Mouse (Mus musculus) ES-E14 (cell line): ENCODE data around the gene Rpl18a. TPM values are rescaled to one million over a fixed set of nuclear protein-coding genes. Genes with fewer than 3 reads are reported as not detected.

ENCODE experiments used
- DNase-seq: peaks from one replicate; pipeline ENCODE4 v3.0.0-alpha.2; 2013; ENCODE audit warnings: low read depth, low spot score
- H3K27ac ChIP-seq: 2 replicates; pipeline ENCODE4 v1.5.1; 2012; ENCODE audit warnings: low read depth, mild to moderate bottlenecking, low read length, moderate library complexity, mixed read lengths; ENCODE audit not compliant: poor library complexity, insufficient read depth, severe bottlenecking
- H3K36me3 ChIP-seq: 2 replicates; pipeline ENCODE4 v1.6.1; 2012; ENCODE audit warnings: mild to moderate bottlenecking, low read length, moderate library complexity, mixed read lengths; ENCODE audit not compliant: control insufficient read depth, poor library complexity, insufficient read depth, severe bottlenecking
- H3K4me1 ChIP-seq, 2 experiments: fragments of 150-350 bp in 1 of 2; sonication (generic) in 1 of 2; 2 replicates each; pipeline ENCODE4 v1.6.1; 2012; ENCODE audit warnings: low read length in 2 of 2, mild to moderate bottlenecking in 1 of 2, mixed read lengths in 1 of 2; ENCODE audit not compliant: control insufficient read depth in 2 of 2, insufficient read depth in 2 of 2, poor library complexity in 1 of 2
- H3K4me3 ChIP-seq, 2 experiments: fragments of 150-350 bp in 1 of 2; sonication (generic) in 1 of 2; 2 replicates each; pipeline ENCODE4 v1.5.1; 2012; ENCODE audit warnings: low read length in 2 of 2, low read depth in 1 of 2, mild to moderate bottlenecking in 1 of 2, mixed read lengths in 1 of 2; ENCODE audit not compliant: insufficient read depth in 1 of 2, poor library complexity in 1 of 2, severe bottlenecking in 1 of 2
- H3K9ac ChIP-seq: 2 replicates; pipeline ENCODE4 v1.6.1; 2012; ENCODE audit warnings: low read depth, mild to moderate bottlenecking, low read length, mixed read lengths; ENCODE audit not compliant: poor library complexity, insufficient read depth, severe bottlenecking
- H3K9me3 ChIP-seq: fragments of 150-350 bp; sonication (generic); 2 replicates; pipeline ENCODE4 v1.6.1; 2012; ENCODE audit warnings: low read depth, mild to moderate bottlenecking, low read length; ENCODE audit not compliant: control insufficient read depth, insufficient read depth
- CHD2 ChIP-seq: IDR thresholded peaks from 2 replicates; pipeline ENCODE4 v1.6.1; 2014; ENCODE audit warnings: mild to moderate bottlenecking, low read depth, low read length, inconsistent platforms
- HCFC1 ChIP-seq: IDR thresholded peaks from 2 replicates; pipeline ENCODE4 v1.6.1; 2012; ENCODE audit warnings: low read length, inconsistent platforms, borderline replicate concordance; ENCODE audit not compliant: insufficient read depth
- MAFK ChIP-seq: IDR thresholded peaks from 2 replicates; pipeline ENCODE4 v1.6.1; 2014; ENCODE audit warnings: mild to moderate bottlenecking, low read depth, low read length, inconsistent platforms; ENCODE audit not compliant: insufficient read depth
- ZC3H11A ChIP-seq: IDR thresholded peaks from 2 replicates; pipeline ENCODE4 v1.6.1; 2012; ENCODE audit warnings: low read depth, mild to moderate bottlenecking, inconsistent platforms, low read length, borderline replicate concordance
- ZNF384 ChIP-seq: IDR thresholded peaks from 2 replicates; pipeline ENCODE4 v1.6.1; 2012; ENCODE audit warnings: low read depth, low read length, inconsistent platforms
- in situ Hi-C, 2 experiments: fragments of 600-800 bp; cut with MboI; formaldehyde crosslinking; loops; one replicate each; pipeline ENCODE4 v1.15.1; 2025; ENCODE audit warnings: low sequenced_read_pairs in 2 of 2, inconsistent platforms in 1 of 2; ENCODE audit not compliant: unreplicated experiment in 2 of 2
- total RNA-seq: library from RNA; depleted of rRNA; stranded (reverse); fragments of 300-350 nt; gene quantifications from 2 replicates; pipeline ENCODE4 v1.2.3, GENCODE M21; 2012

Gene Rpl18a
- total RNA-seq, 1 experiment = 2,806 TPM

- H3K27ac ChIP-seq = no peak overlapping the region
- peaks cover 7% of the 10 kb centered on the region; the same call in 1 of the 2 replicates for H3K36me3 ChIP-seq
- peaks cover 2 to 31% of the 10 kb centered on the region in 2 experiments for H3K4me1 ChIP-seq
- TF ChIP-seq HCFC1 = no peak
- no peak for TF ChIP-seq CHD2
- no peak for TF ChIP-seq ZC3H11A
- TF ChIP-seq ZNF384 = no peak
- no peak for TF ChIP-seq MAFK
- DNase-seq = no peak
- H3K9ac ChIP-seq = 0 out of 2 replicates have a peak overlapping the region, but pooled peaks have one; percentile 5
- no peaks in the 10 kb centered on the region for H3K9me3 ChIP-seq
- H3K4me3 ChIP-seq = peak overlapping the region; percentile 11 to 66; a peak in 3 of 4 replicates
- in situ Hi-C loops = no loop called here
Observed at GRCm38 (mm10) chr8:70863956-70864711, 33.1 kb downstream of the Rpl18a start.

GRCm38 (mm10) chr8:70862824-70863641 is 34.2 kb downstream of the Rpl18a start, which contains the start of gene Kcnn1:
Kcnn1 (minus strand) TSS chr8:70863258.
- in situ Hi-C loops = no loop called here
- H3K4me3 ChIP-seq = peak within 1 kb of the TSS; percentile 60 to 66
- H3K27ac ChIP-seq = no peak within 1 kb of the TSS
- H3K36me3 ChIP-seq = peaks cover 5% of the 10 kb centered on the region; the same call in 1 of the 2 replicates
- DNase-seq = no peak
- H3K4me1 ChIP-seq = peaks cover 2 to 28% of the 10 kb centered on the region in 2 experiments
- H3K9ac ChIP-seq = peak within 1 kb of the TSS; percentile 12; the same call in 1 of the 2 replicates
- H3K9me3 ChIP-seq = no peaks in the 10 kb centered on the region
- TF ChIP-seq ZNF384 (no peak), CHD2 (no peak), ZC3H11A (no peak), HCFC1 (no peak), MAFK (no peak)

DNA sequence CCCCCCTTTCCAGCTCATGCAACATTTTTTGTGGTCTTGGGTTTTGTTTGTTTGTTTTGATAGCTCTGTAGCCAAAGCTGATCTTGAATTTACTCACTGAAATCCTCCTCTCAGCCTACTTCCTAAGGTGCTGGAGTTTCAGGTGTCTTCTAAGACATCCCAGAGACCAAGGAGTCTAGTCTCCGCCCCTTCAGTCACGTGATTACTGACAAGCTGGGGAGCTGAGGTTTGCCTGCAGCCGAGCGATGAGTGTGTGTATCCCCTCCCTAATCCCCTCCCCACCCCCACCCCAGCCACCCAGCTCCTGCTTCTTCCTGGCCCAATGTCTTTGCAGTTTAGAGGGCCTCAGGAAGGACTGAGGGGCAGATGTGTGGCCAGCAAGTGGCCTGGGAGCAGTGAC is 39.7 kb downstream of the Rpl18a start:
- H3K36me3 ChIP-seq = no peaks in the 10 kb centered on the region
- no peak overlapping the region for H3K9ac ChIP-seq
- in situ Hi-C loops = no loop called here
- peaks cover 2 to 25% of the 10 kb centered on the region in 2 experiments; a peak in 3 of 4 replicates for H3K4me1 ChIP-seq
- DNase-seq = no peak
- no peak for TF ChIP-seq ZNF384
- no peak for TF ChIP-seq ZC3H11A
- TF ChIP-seq CHD2 = no peak
- no peak for TF ChIP-seq HCFC1
- TF ChIP-seq MAFK = no peak
- no peak overlapping the region for H3K27ac ChIP-seq
- no peak overlapping the region for H3K4me3 ChIP-seq
- no peaks in the 10 kb centered on the region for H3K9me3 ChIP-seq

GRCm38 (mm10) chr8:70856541-70857197 is 40.5 kb downstream of the Rpl18a start:
- in situ Hi-C loops = no loop called here
- DNase-seq = no peak
- H3K9me3 ChIP-seq = no peaks in the 10 kb centered on the region
- H3K9ac ChIP-seq = peak overlapping the region; percentile 46
- H3K27ac ChIP-seq = no peak overlapping the region
- TF ChIP-seq CHD2 (no peak), MAFK (no peak), HCFC1 (no peak), ZC3H11A (no peak), ZNF384 (no peak)
- peaks cover under 1 to 19% of the 10 kb centered on the region in 2 experiments; a peak in 3 of 4 replicates for H3K4me1 ChIP-seq
- peak overlapping the region; percentile 63 for H3K4me3 ChIP-seq
- no peaks in the 10 kb centered on the region for H3K36me3 ChIP-seq
